Mouse (Mus musculus) lung, embryonic 15.5 days (tissue): ENCODE measurements around the gene Ppp3r1. TPM values are rescaled to one million over a fixed set of nuclear protein-coding genes. Genes with fewer than 3 reads are reported as not detected.

ENCODE experiments used
- polyA plus RNA-seq: library from polyadenylated mRNA; unstranded; fragments of >200 nt; fragmentation: Nextera tagmentation; extraction: Ambion mirVana; gene quantifications from 2 replicates; pipeline ENCODE4 v1.2.1, GENCODE M21; 2015

The Ppp3r1 gene
- polyA plus RNA-seq, 1 experiment from 2014 or later, result 92.6 TPM

Other genes starting within 250 kb of the Ppp3r1 start
- gene Fbxo48, start 207.9 kb upstream of the Ppp3r1 start, polyA plus RNA-seq, result 1.6 and 2.7 TPM in 2 replicates
- 34.1 and 35.4 TPM in 2 replicates for gene Cnrip1, start 107.7 kb upstream of the Ppp3r1 start, polyA plus RNA-seq
- 3.8 and 4.2 TPM in 2 replicates for gene Plek, start 106.9 kb upstream of the Ppp3r1 start, polyA plus RNA-seq
- gene Wdr92, start 22.8 kb downstream of the Ppp3r1 start, polyA plus RNA-seq, result 26.0 and 27.5 TPM in 2 replicates
- 65.6 and 68.6 TPM in 2 replicates for gene Pno1, start 52.3 kb downstream of the Ppp3r1 start, polyA plus RNA-seq
- 92.0 and 94.9 TPM in 2 replicates for gene C1d, start 98.3 kb downstream of the Ppp3r1 start, polyA plus RNA-seq